Mouse (Mus musculus) thymus, postnatal 10 days (tissue): ENCODE data around the gene Muc13.

Experiments
- DNase-seq, 2 experiments: peaks; one replicate each; pipeline ENCODE4 v3.0.0; 2021; ENCODE audit warnings: low spot score in 2 of 2

Muc13 gene

GRCm38 (mm10) chr16:33769848-33770247, 24.0 kb upstream of the Muc13 start:
- DNase-seq = no peak

- DNase-seq = no peak
Measured at GRCm38 (mm10) chr16:33770778-33771454, 22.9 kb upstream of the Muc13 start.

GRCm38 (mm10) chr16:33772809-33773208, 21.0 kb upstream of the Muc13 start:
- no peak for DNase-seq

- no peak for DNase-seq
Measured at GRCm38 (mm10) chr16:33774972-33775371, 18.9 kb upstream of the Muc13 start.

GRCm38 (mm10) chr16:33775733-33776335, 18.0 kb upstream of the Muc13 start:
- DNase-seq = no peak

GRCm38 (mm10) chr16:33776766-33777529, 16.9 kb upstream of the Muc13 start:
- no peak for DNase-seq

GRCm38 (mm10) chr16:33777607-33778006, 16.2 kb upstream of the Muc13 start:
- no peak for DNase-seq

- no peak for DNase-seq
Measured at GRCm38 (mm10) chr16:33781789-33782728, 11.8 kb upstream of the Muc13 start.

GRCm38 (mm10) chr16:33782729-33783091, 11.1 kb upstream of the Muc13 start:
- DNase-seq = no peak

- no peak for DNase-seq
Measured at GRCm38 (mm10) chr16:33784547-33784946, 9.3 kb upstream of the Muc13 start.

- DNase-seq = no peak
Measured at GRCm38 (mm10) chr16:33785092-33785704, 8.6 kb upstream of the Muc13 start.

- no peak for DNase-seq
Measured at GRCm38 (mm10) chr16:33786657-33787390, 7.0 kb upstream of the Muc13 start.

GRCm38 (mm10) chr16:33795106-33795505, 1.3 kb downstream of the Muc13 start:
- no peak for DNase-seq

GRCm38 (mm10) chr16:33795887-33796286, 2.0 kb downstream of the Muc13 start:
- DNase-seq = no peak

GRCm38 (mm10) chr16:33796756-33797155, 2.9 kb downstream of the Muc13 start:
- no peak for DNase-seq

GRCm38 (mm10) chr16:33797860-33798259, 4.0 kb downstream of the Muc13 start:
- peak in 1 of 2 experiments; percentile 31 for DNase-seq

GRCm38 (mm10) chr16:33810002-33810401, 16.2 kb downstream of the Muc13 start:
- DNase-seq = no peak

GRCm38 (mm10) chr16:33818413-33819165, 24.8 kb downstream of the Muc13 start:
- DNase-seq = no peak

GRCm38 (mm10) chr16:33820269-33821178, 26.7 kb downstream of the Muc13 start:
- peak; percentile 66 to 89 for DNase-seq
